Mouse (Mus musculus): ENCODE measurements at regions not wholly inside any gene's neighbourhood (a gene's known extent, or its start where the extent isn't known, plus 50 kb on each side); places are given as distances from the start of the nearest gene placed in this dataset.

- intact Hi-C loops (cut with DNase I) = no loop called here
- DNase-seq = no peak
These were observed 342.8 kb upstream of the Adgrl2 start for GRCm38 (mm10) chr3:149333131-149333530.

- DNase-seq = no peak
- intact Hi-C loops (cut with DNase I) = no loop called here
These were observed 341.8 kb upstream of the Adgrl2 start for GRCm38 (mm10) chr3:149332105-149332504.

- DNase-seq = no peak
- intact Hi-C loops (cut with DNase I) = no loop called here
These were observed 341.1 kb upstream of the Adgrl2 start for GRCm38 (mm10) chr3:149331251-149331960.

GRCm38 (mm10) chr3:149330716-149331115 is 340.4 kb upstream of the Adgrl2 start:
- no peak for DNase-seq
- intact Hi-C loops (cut with DNase I) = no loop called here

- DNase-seq = no peak
- intact Hi-C loops (cut with DNase I) = no loop called here
These were observed 339.7 kb upstream of the Adgrl2 start for GRCm38 (mm10) chr3:149330041-149330440.

- DNase-seq = no peak
- intact Hi-C loops (cut with DNase I) = no loop called here
These were observed 339.3 kb upstream of the Adgrl2 start for GRCm38 (mm10) chr3:149329615-149330014.

- no peak for DNase-seq
- intact Hi-C loops (cut with DNase I) = no loop called here
These were observed 336.3 kb upstream of the Adgrl2 start for GRCm38 (mm10) chr3:149326664-149327063.

GRCm38 (mm10) chr3:149324088-149324487 is 333.7 kb upstream of the Adgrl2 start:
- DNase-seq = no peak
- intact Hi-C loops (cut with DNase I) = no loop called here

GRCm38 (mm10) chr3:149318728-149319127 is 328.4 kb upstream of the Adgrl2 start:
- DNase-seq = no peak
- intact Hi-C loops (cut with DNase I) = no loop called here

GRCm38 (mm10) chr3:149314258-149314657 is 323.9 kb upstream of the Adgrl2 start:
- intact Hi-C loops (cut with DNase I) = no loop called here
- no peak for DNase-seq

- no peak for DNase-seq
- intact Hi-C loops (cut with DNase I) = no loop called here
These were observed 322.9 kb upstream of the Adgrl2 start for GRCm38 (mm10) chr3:149313217-149313616.

GRCm38 (mm10) chr3:149311576-149311975 is 321.2 kb upstream of the Adgrl2 start:
- intact Hi-C loops (cut with DNase I) = no loop called here
- DNase-seq = no peak

GRCm38 (mm10) chr3:149306709-149307108 is 316.4 kb upstream of the Adgrl2 start:
- intact Hi-C loops (cut with DNase I) = no loop called here
- no peak for DNase-seq

GRCm38 (mm10) chr3:149306291-149306690 is 315.9 kb upstream of the Adgrl2 start:
- intact Hi-C loops (cut with DNase I) = no loop called here
- DNase-seq = no peak

GRCm38 (mm10) chr3:149305440-149305839 is 315.1 kb upstream of the Adgrl2 start:
- intact Hi-C loops (cut with DNase I) = no loop called here

GRCm38 (mm10) chr3:149305011-149305413 is 314.7 kb upstream of the Adgrl2 start:
- intact Hi-C loops (cut with DNase I) = no loop called here
- DNase-seq = no peak

More at GRCm38 (mm10) chr3:149305440-149305839, 315.1 kb upstream of the Adgrl2 start:
- no peak for DNase-seq

GRCm38 (mm10) chr3:149303418-149303817 is 313.1 kb upstream of the Adgrl2 start:
- DNase-seq = no peak
- intact Hi-C loops (cut with DNase I) = no loop called here

GRCm38 (mm10) chr3:149300002-149300401 is 309.6 kb upstream of the Adgrl2 start:
- intact Hi-C loops (cut with DNase I) = no loop called here

GRCm38 (mm10) chr3:149296419-149296962 is 306.1 kb upstream of the Adgrl2 start:
- DNase-seq = no peak
- intact Hi-C loops (cut with DNase I) = no loop called here

More at GRCm38 (mm10) chr3:149300002-149300401, 309.6 kb upstream of the Adgrl2 start:
- DNase-seq = no peak

- DNase-seq = peak; percentile 39
- intact Hi-C loops (cut with DNase I) = no loop called here
These were observed 305.6 kb upstream of the Adgrl2 start for GRCm38 (mm10) chr3:149295942-149296341.

- no peak for DNase-seq
- intact Hi-C loops (cut with DNase I) = no loop called here
These were observed 305.0 kb upstream of the Adgrl2 start for GRCm38 (mm10) chr3:149295257-149295831.

- no peak for DNase-seq
- intact Hi-C loops (cut with DNase I) = no loop called here
These were observed 304.1 kb upstream of the Adgrl2 start for GRCm38 (mm10) chr3:149294445-149294844.
